Mouse (Mus musculus): ENCODE data around the gene Pafah1b3.
"Not testable (repeated sequence)": the region's sequence is repeated elsewhere in the genome, so short reads cannot be mapped to it uniquely, and the experiment has no call there.

Gene Pafah1b3

DNA sequence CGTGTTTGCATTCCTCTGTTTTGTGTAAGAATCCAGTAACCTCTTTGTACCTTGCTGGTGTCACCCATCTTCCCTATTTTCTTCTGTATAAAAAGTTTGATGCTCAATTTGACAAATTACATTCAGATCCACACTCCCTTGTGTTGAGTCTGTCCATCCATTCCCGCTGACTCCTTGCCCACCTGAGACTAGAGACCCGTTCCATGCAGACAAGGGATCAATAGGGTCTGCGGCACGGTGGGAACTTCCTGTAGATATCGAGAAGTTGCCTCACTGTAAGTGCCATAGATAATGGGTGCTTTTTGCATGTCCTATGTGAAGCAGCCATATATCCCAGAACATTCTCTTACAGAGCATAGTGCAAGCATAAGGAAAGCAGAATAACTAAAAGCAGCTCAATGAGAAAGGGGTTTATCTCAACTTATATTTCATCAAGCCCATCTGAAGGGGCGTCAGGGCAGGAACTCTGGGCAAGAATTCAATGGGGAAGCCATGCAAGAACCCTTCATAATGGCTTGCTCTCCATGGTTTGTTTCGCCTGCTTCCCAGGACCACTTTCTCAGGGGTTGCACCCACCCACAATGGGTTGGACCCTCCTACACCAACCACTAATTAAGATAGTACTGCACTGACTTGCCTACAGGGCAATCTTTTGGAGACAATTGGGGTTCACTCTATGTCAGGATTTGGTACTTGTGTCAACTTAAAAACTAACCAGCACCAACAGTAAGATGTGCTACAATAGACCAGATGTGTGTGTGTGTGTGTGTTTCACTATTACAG lies 31.4 kb downstream of the Pafah1b3 start:
- peak; percentile 88 for DNase-seq

GRCm38 (mm10) chr7:25265743-25266142 lies 32.0 kb downstream of the Pafah1b3 start:
- not testable (repeated sequence) for DNase-seq

- DNase-seq = peak; percentile 81
These were observed 33.6 kb downstream of the Pafah1b3 start for GRCm38 (mm10) chr7:25263968-25264870.

DNA sequence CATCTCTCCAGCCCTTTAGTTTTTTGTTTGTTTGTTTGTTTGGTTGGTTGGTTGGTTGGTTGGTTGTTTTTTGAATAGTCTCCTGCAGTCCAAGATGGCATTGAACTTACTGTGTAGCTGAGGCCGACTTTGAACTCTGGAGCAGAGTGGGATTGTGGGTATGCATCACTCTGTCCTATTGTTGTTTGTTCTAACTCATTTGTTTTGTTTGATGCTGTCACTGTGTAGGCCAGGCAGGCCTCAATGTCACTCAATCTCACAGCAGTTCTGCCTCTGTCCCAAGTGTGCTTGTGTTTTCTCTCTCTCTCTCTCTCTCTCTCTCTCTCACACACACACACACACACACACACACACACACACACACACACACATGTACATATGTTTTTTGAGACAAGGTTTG lies 35.9 kb downstream of the Pafah1b3 start:
- DNase-seq = peak; percentile 52

GRCm38 (mm10) chr7:25251822-25252221 lies 46.0 kb downstream of the Pafah1b3 start:
- DNase-seq = peak; percentile 96

DNA sequence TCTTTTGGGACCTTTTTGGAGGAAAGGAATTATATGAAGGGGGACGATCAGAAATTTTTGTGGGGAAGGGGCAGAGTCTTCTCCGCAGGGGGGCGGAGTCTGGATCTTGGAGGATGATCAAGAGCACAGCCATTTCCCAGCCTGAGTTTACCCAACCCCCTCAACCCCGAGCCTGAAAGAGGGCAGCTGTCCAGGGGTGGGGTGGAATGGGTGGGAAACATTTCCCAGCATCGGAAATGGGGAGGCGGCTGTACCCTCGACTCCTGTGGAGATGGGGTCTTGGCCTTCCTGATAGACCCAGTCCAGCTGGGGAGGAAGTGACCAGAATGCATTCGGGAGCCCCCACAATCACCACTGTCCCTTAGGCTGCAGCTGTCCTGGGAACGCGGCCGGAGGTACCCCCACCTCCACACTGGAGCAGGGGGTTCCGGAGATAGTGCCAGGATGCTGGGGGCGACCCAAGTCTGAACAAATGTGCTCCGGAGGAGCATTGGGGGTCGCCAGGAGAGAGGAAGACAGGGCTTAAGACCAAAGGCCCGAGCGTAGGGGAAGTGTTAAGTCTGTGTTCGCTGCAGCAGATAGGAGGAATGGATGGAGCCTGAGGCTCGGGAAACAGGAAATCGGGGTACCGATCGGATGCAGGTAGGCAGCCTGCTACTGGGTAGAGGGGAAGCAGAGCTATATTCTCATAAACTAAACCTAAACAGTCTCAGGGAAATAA lies 46.6 kb downstream of the Pafah1b3 start:
- peak; percentile 99 for DNase-seq

- DNase-seq = peak; percentile 100
These were observed 47.4 kb downstream of the Pafah1b3 start, which contains the start of gene Erf for GRCm38 (mm10) chr7:25250141-25250972. Gene Erf, minus strand, starts transcription at chr7:25250761.

GRCm38 (mm10) chr7:25249314-25250140 lies 48.3 kb downstream of the Pafah1b3 start:
- DNase-seq = peak; percentile 99

- no peak for DNase-seq
These were observed 48.9 kb downstream of the Pafah1b3 start for GRCm38 (mm10) chr7:25248846-25249313.

DNA sequence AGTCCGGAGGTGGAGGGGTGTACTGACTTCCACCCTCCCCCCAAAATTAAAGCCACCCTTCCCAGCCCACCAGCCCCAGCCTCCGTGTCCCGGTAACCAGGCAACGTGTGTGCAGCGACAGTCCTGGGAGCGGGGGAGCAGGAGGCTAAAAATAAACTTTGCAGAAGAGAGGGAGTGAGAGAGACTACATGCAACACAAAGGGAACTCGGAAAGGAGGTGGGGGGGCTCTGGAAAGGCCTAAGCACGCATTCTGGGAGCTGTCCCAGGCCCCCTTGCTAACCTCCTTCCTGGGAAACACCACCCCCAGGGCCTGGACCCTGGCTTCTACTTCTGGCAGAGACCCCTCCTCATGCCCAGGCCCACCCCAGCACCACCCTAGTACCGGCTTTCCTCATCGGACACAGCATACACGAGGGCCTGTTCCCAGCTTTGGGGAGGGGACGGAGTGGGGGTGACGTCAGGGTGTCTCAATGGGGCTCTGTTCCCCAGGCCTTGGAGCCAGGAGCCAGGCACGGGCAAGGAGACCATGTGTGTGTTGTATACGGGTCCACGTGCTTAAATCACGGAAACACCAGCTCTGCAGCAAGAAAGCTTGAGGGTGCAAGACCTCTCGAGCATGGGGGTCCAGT lies 49.7 kb downstream of the Pafah1b3 start:
- peak; percentile 97 for DNase-seq

GRCm38 (mm10) chr7:25247498-25247897 lies 50.3 kb downstream of the Pafah1b3 start:
- DNase-seq = peak; percentile 93

GRCm38 (mm10) chr7:25246759-25247137 lies 51.0 kb downstream of the Pafah1b3 start:
- DNase-seq = peak; percentile 95

GRCm38 (mm10) chr7:25246079-25246758 lies 51.6 kb downstream of the Pafah1b3 start:
- peak; percentile 97 for DNase-seq
